Mouse (Mus musculus) liver, adult 2 months (tissue): ENCODE data around the gene Gm20388.

Source experiments
- CTCF ChIP-seq: fragments of 200-500 bp; IDR thresholded peaks from 2 replicates; pipeline ENCODE4 v1.5.1; 2011; ENCODE audit warnings: low read depth, low read length, control low read depth
- POLR2A ChIP-seq: fragments of 200-500 bp; IDR thresholded peaks from 2 replicates; pipeline ENCODE4 v1.6.1; 2011; ENCODE audit warnings: low read length, control low read depth; ENCODE audit not compliant: insufficient read depth; ENCODE audit errors: extremely low read depth

GRCm38 (mm10) chr8:124384336-124384735 is 4473.7 kb downstream of the Gm20388 start:
- TF ChIP-seq CTCF, result no peak
- TF ChIP-seq POLR2A, result no peak
